Mouse (Mus musculus): ENCODE data around the gene Ralgps2.

Ralgps2 gene

GRCm38 (mm10) chr1:156939251-156940141 is at the start of gene Ralgps2:
Gene Ralgps2, minus strand, starts transcription at chr1:156939626.
- DNase-seq = peak; percentile 84

GRCm38 (mm10) chr1:156987576-156987975 is 48.1 kb upstream of the Ralgps2 start:
- no peak for DNase-seq

- no peak for DNase-seq
Measured at GRCm38 (mm10) chr1:156986641-156987345, 47.4 kb upstream of the Ralgps2 start.

- no peak for DNase-seq
Measured at GRCm38 (mm10) chr1:156985657-156986640, 46.5 kb upstream of the Ralgps2 start.

GRCm38 (mm10) chr1:156983009-156983870 is 43.8 kb upstream of the Ralgps2 start:
- DNase-seq = no peak

GRCm38 (mm10) chr1:156981975-156982374 is 42.5 kb upstream of the Ralgps2 start:
- DNase-seq = no peak

- DNase-seq = no peak
Measured at GRCm38 (mm10) chr1:156979722-156980121, 40.3 kb upstream of the Ralgps2 start.

- DNase-seq = no peak
Measured at GRCm38 (mm10) chr1:156978656-156979055, 39.2 kb upstream of the Ralgps2 start.

GRCm38 (mm10) chr1:156973857-156974256 is 34.4 kb upstream of the Ralgps2 start:
- DNase-seq = no peak

GRCm38 (mm10) chr1:156972391-156972790 is 33.0 kb upstream of the Ralgps2 start:
- DNase-seq = no peak

GRCm38 (mm10) chr1:156971206-156971811 is 31.9 kb upstream of the Ralgps2 start:
- DNase-seq = no peak

GRCm38 (mm10) chr1:156970641-156971040 is 31.2 kb upstream of the Ralgps2 start:
- peak; percentile 51 for DNase-seq

- DNase-seq = no peak
Measured at GRCm38 (mm10) chr1:156968107-156968506, 28.7 kb upstream of the Ralgps2 start.

GRCm38 (mm10) chr1:156964586-156964932 is 25.1 kb upstream of the Ralgps2 start:
- no peak for DNase-seq

GRCm38 (mm10) chr1:156963871-156964585 is 24.6 kb upstream of the Ralgps2 start:
- no peak for DNase-seq

GRCm38 (mm10) chr1:156961481-156962265 is 22.2 kb upstream of the Ralgps2 start:
- no peak for DNase-seq

- no peak for DNase-seq
Measured at GRCm38 (mm10) chr1:156959004-156959403, 19.6 kb upstream of the Ralgps2 start.

GRCm38 (mm10) chr1:156957360-156957759 is 17.9 kb upstream of the Ralgps2 start:
- DNase-seq = no peak

- DNase-seq = no peak
Measured at GRCm38 (mm10) chr1:156955926-156956760, 16.7 kb upstream of the Ralgps2 start.

Data from kidney, postnatal 10 days (tissue).